Mouse (Mus musculus) embryonic facial prominence, embryonic 12.5 days (tissue): Measurements from ENCODE around the gene Tead3. TPM values are rescaled to one million over a fixed set of nuclear protein-coding genes. Genes with fewer than 3 reads are reported as not detected.
"Not testable (repeated sequence)": the region's sequence is repeated elsewhere in the genome, so short reads cannot be mapped to it uniquely, and the experiment has no call there.

Experiments
- ATAC-seq: fragments of 200-750 bp; cut with Nextera tagmentation; 2 replicates; pipeline ENCODE4 v1.8.0; 2017; ENCODE audit not compliant: insufficient number of reproducible peaks, insufficient read depth, low FRiP score, low TSS enrichment
- H3K27ac ChIP-seq: fragments of 300-500 bp; sonication (generic); 2 replicates; pipeline ENCODE4 v1.5.1; 2016; ENCODE audit warnings: mild to moderate bottlenecking
- H3K27me3 ChIP-seq: fragments of 300-500 bp; sonication (generic); 2 replicates; pipeline ENCODE4 v1.6.1; 2016; ENCODE audit warnings: mild to moderate bottlenecking, moderate library complexity
- H3K36me3 ChIP-seq: fragments of 300-500 bp; sonication (generic); 2 replicates; pipeline ENCODE4 v1.6.1; 2016; ENCODE audit warnings: mild to moderate bottlenecking
- H3K4me1 ChIP-seq: fragments of 300-500 bp; sonication (generic); 2 replicates; pipeline ENCODE4 v1.6.1; 2016
- H3K4me2 ChIP-seq: fragments of 300-500 bp; sonication (generic); replicated peaks from 2 replicates; pipeline ENCODE4 v1.6.1; 2016; ENCODE audit warnings: mild to moderate bottlenecking, moderate library complexity
- H3K4me3 ChIP-seq: fragments of 300-500 bp; sonication (generic); 2 replicates; pipeline ENCODE4 v1.5.1; 2016; ENCODE audit warnings: mild to moderate bottlenecking
- H3K9ac ChIP-seq: fragments of 300-500 bp; sonication (generic); 2 replicates; pipeline ENCODE4 v1.6.1; 2016; ENCODE audit warnings: mild to moderate bottlenecking, moderate library complexity
- H3K9me3 ChIP-seq: fragments of 300-500 bp; sonication (generic); 2 replicates; pipeline ENCODE4 v1.6.1; 2016; ENCODE audit warnings: mild to moderate bottlenecking, moderate library complexity
- WGBS: fragments of 180-500 bp; shearing (Covaris S2); methylation state at CpG from one replicate; pipeline ENCODE4 v1.1.7; 2016; 5-methylcytosine and 5-hydroxymethylcytosine counted together
- polyA plus RNA-seq: library from polyadenylated mRNA; unstranded; fragments of >200 nt; fragmentation: Nextera tagmentation; extraction: Ambion mirVana; gene quantifications from 2 replicates; pipeline ENCODE4 v1.2.1, GENCODE M21; 2016

The Tead3 gene
- polyA plus RNA-seq, 1 experiment from 2014 or later, result 17.9 TPM

DNA sequence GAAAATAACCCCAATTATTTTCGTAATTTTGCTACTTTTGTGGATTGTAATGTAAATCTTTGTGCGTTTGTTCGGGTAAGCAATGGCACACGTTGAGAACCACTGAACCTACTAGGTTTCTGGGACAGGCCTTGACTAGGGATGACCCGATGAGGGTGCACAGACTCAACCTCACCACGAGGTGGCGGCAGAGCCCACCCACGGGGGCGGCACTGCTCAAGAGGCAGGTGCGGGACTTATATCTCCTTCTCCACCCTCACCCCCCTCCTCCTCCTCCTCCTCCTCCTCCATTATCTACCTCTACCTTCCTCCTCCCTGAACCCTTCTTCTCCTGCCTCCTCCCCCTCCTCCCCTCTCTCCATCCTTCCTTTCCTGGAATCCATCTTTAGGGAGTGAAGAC lies 23.2 kb upstream of the Tead3 start:
- Histone ChIP-seq H3K9ac (no peak overlapping the region), H3K9me3 (no peaks in the 10 kb centered on the region), H3K4me3 (no peak overlapping the region), H3K36me3 (no peaks in the 10 kb centered on the region), H3K27me3 (peaks cover 24% of the 10 kb centered on the region), H3K4me2 (no peak overlapping the region), H3K4me1 (peaks cover 4% of the 10 kb centered on the region; the same call in 1 of the 2 replicates), H3K27ac (no peak overlapping the region)
- WGBS, result 14% methylated on average over 10 of the region's 10 CpGs
- ATAC-seq, result no peak

DNA sequence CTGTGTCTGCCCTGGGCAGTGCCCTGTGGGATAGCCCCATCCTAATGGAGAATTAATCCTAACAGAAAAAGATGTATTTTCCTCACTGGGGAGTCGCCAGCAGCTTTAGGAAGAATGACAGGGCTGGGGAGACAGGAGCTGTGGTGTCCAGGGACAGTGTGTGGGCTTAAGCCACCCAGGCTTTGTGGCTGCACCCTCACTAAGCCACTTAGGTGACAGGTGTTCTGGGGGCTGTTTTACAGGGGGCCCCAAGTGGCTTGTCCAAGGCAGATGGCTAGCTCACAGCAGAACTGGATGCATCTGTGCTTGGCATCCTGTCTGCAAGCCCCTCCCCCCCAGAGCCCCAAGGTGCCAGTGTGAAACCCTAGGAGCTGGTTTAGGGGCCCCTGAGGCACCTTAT lies 21.3 kb upstream of the Tead3 start:
- ATAC-seq, result no peak
- WGBS, result 73% methylated on average over 1 of the region's 1 CpGs
- no peak overlapping the region for H3K27ac ChIP-seq

DNA sequence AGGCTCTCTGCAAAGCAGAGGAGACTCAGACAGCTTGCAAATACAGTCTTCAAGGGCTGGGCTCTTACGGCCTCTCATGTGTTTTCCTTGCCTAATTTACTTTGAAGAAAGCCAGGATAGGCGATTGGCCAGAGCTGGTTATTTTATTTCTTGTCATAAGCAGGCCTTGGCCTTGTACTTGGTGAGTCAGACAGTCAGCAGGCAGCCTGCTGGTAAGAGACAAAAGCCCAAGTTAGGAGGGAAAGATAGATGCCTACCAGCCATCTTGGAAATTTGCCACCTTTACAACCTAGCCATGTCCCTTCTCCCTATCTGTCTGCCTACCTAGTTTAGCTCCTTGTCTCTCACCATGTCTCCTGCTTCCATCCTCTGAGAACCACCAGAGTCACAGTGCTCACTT lies 20.7 kb upstream of the Tead3 start:
- no peak for ATAC-seq
- Histone ChIP-seq H3K9me3 (no peaks in the 10 kb centered on the region), H3K9ac (no peak overlapping the region), H3K4me3 (no peak overlapping the region), H3K4me2 (no peak overlapping the region), H3K4me1 (peaks cover 4% of the 10 kb centered on the region; the same call in 1 of the 2 replicates), H3K36me3 (no peaks in the 10 kb centered on the region), H3K27ac (no peak overlapping the region; the same call in 1 of the 2 replicates), H3K27me3 (peaks cover 24% of the 10 kb centered on the region)
- WGBS, result 62% methylated on average over 2 of the region's 2 CpGs

More for the DNA sequence above, 21.3 kb upstream of the Tead3 start:
- no peaks in the 10 kb centered on the region for H3K36me3 ChIP-seq
- H3K4me3 ChIP-seq, result no peak overlapping the region
- no peak overlapping the region for H3K4me2 ChIP-seq
- no peak overlapping the region for H3K9ac ChIP-seq
- H3K27me3 ChIP-seq, result peaks cover 24% of the 10 kb centered on the region
- no peaks in the 10 kb centered on the region for H3K9me3 ChIP-seq
- peaks cover 4% of the 10 kb centered on the region; the same call in 1 of the 2 replicates for H3K4me1 ChIP-seq

DNA sequence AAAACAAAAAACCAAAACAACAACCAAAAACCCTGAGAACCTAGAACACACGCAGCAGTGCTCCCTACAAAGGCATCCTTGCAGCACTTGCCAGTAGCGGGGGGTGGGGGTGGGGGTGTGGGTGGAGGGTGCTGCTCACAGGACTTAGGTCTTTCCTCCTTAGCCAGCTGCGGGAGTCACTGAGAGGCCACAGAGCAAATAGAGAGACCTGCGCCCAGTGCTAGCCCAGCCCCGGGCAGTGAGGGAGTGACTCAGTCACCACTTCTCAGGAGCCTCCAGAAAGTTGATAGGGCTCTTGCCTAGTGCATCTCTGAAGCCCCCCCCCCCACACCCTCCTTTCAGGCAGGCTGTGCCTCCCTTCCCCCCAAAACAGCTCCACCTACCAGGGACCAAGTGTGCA lies 18.4 kb upstream of the Tead3 start:
- 81% methylated on average over 5 of the region's 5 CpGs for WGBS
- H3K4me3 ChIP-seq, result no peak overlapping the region
- peaks cover 9% of the 10 kb centered on the region for H3K4me1 ChIP-seq
- H3K9ac ChIP-seq, result no peak overlapping the region
- H3K9me3 ChIP-seq, result no peaks in the 10 kb centered on the region
- H3K27ac ChIP-seq, result no peak overlapping the region
- peaks cover 25% of the 10 kb centered on the region for H3K27me3 ChIP-seq
- ATAC-seq, result no peak
- no peak overlapping the region for H3K4me2 ChIP-seq
- no peaks in the 10 kb centered on the region for H3K36me3 ChIP-seq

GRCm38 (mm10) chr17:28368449-28368848 lies 17.8 kb upstream of the Tead3 start:
- no peak overlapping the region for H3K27ac ChIP-seq
- WGBS, result 4% methylated on average over 13 of the region's 13 CpGs
- peaks cover 28% of the 10 kb centered on the region for H3K27me3 ChIP-seq
- no peaks in the 10 kb centered on the region for H3K9me3 ChIP-seq
- H3K4me1 ChIP-seq, result peaks cover 15% of the 10 kb centered on the region
- H3K9ac ChIP-seq, result no peak overlapping the region
- no peak for ATAC-seq
- no peak overlapping the region for H3K4me3 ChIP-seq
- no peak overlapping the region for H3K4me2 ChIP-seq
- no peaks in the 10 kb centered on the region for H3K36me3 ChIP-seq

GRCm38 (mm10) chr17:28365122-28365521 lies 14.5 kb upstream of the Tead3 start, which contains the start of gene Tulp1:
Gene Tulp1 (minus strand): TSS chr17:28365222.
- no peaks in the 10 kb centered on the region for H3K9me3 ChIP-seq
- H3K9ac ChIP-seq, result peak within 1 kb of the TSS; percentile 49
- ATAC-seq, result no peak
- no peak within 1 kb of the TSS for H3K27ac ChIP-seq
- peak within 1 kb of the TSS; percentile 57 for H3K4me2 ChIP-seq
- H3K36me3 ChIP-seq, result no peaks in the 10 kb centered on the region
- H3K4me3 ChIP-seq, result peak within 1 kb of the TSS; percentile 32
- peaks cover 43% of the 10 kb centered on the region for H3K27me3 ChIP-seq
- 40% methylated on average over 8 of the region's 8 CpGs for WGBS
- H3K4me1 ChIP-seq, result peaks cover 28% of the 10 kb centered on the region

- Histone ChIP-seq H3K9me3 (no peaks in the 10 kb centered on the region), H3K27me3 (peaks cover 58% of the 10 kb centered on the region), H3K4me1 (peaks cover 28% of the 10 kb centered on the region), H3K9ac (peak overlapping the region; percentile 21; the same call in 1 of the 2 replicates), H3K4me2 (peak overlapping the region; percentile 57), H3K27ac (peak overlapping the region; percentile 55; the same call in 1 of the 2 replicates), H3K36me3 (no peaks in the 10 kb centered on the region), H3K4me3 (peak overlapping the region; percentile 32; the same call in 1 of the 2 replicates)
- ATAC-seq, result no peak
- 11% methylated on average over 6 of the region's 6 CpGs for WGBS
Measured at GRCm38 (mm10) chr17:28363507-28363906, 12.9 kb upstream of the Tead3 start.

DNA sequence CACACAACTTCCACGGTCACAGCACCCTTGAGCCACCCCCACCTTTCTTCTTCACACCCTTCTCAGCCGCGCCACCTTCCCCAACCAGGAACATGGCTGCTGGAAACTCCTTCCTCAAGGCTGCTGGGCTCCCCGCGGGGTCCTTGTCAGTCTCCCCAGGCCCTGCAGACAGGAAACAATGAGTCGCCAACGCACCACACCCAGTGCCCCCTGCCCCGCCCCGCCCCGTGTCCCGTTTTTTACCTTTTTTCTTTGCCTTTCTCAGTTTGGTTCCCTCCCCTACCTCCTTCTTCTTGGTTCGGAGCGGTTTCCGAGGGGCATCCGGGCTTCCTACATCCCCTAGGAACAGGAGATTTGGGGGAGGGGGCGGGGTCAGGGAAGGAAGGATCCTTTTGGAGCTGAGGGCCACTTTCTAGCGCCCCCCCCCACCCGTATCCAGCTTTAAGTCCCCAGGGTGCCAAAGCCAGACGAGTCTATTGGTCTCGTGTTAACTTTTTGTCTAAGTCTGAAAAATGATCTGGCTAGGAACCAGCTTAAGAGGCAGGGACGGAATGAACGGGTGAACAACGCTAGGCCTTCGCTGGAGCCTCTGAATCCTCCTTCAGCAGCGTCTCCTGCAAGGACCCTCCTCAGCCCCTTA lies 12.2 kb upstream of the Tead3 start:
- Histone ChIP-seq H3K9ac (peak overlapping the region; percentile 34), H3K4me1 (peaks cover 28% of the 10 kb centered on the region), H3K9me3 (no peaks in the 10 kb centered on the region), H3K27ac (peak overlapping the region; percentile 55), H3K27me3 (peaks cover 65% of the 10 kb centered on the region), H3K36me3 (no peaks in the 10 kb centered on the region), H3K4me3 (peak overlapping the region; percentile 27), H3K4me2 (peak overlapping the region; percentile 57)
- under 1% methylated on average over 25 of the region's 25 CpGs for WGBS
- no peak for ATAC-seq

GRCm38 (mm10) chr17:28361921-28362652 lies 11.5 kb upstream of the Tead3 start:
- peaks cover 68% of the 10 kb centered on the region for H3K27me3 ChIP-seq
- H3K36me3 ChIP-seq, result no peaks in the 10 kb centered on the region
- H3K9ac ChIP-seq, result peak overlapping the region; percentile 34
- H3K4me1 ChIP-seq, result peaks cover 28% of the 10 kb centered on the region
- H3K4me3 ChIP-seq, result peak overlapping the region; percentile 27
- no peak for ATAC-seq
- H3K9me3 ChIP-seq, result no peaks in the 10 kb centered on the region
- 28% methylated on average over 11 of the region's 11 CpGs for WGBS
- no peak overlapping the region for H3K27ac ChIP-seq
- peak overlapping the region; percentile 57 for H3K4me2 ChIP-seq

GRCm38 (mm10) chr17:28360531-28361277 lies 10.1 kb upstream of the Tead3 start:
- no peak overlapping the region for H3K4me3 ChIP-seq
- H3K36me3 ChIP-seq, result no peaks in the 10 kb centered on the region
- WGBS, result 80% methylated on average over 9 of the region's 9 CpGs
- peaks cover 63% of the 10 kb centered on the region for H3K27me3 ChIP-seq
- H3K4me1 ChIP-seq, result peaks cover 28% of the 10 kb centered on the region
- H3K9ac ChIP-seq, result no peak overlapping the region
- H3K27ac ChIP-seq, result no peak overlapping the region
- no peak overlapping the region for H3K4me2 ChIP-seq
- no peaks in the 10 kb centered on the region for H3K9me3 ChIP-seq
- no peak for ATAC-seq

DNA sequence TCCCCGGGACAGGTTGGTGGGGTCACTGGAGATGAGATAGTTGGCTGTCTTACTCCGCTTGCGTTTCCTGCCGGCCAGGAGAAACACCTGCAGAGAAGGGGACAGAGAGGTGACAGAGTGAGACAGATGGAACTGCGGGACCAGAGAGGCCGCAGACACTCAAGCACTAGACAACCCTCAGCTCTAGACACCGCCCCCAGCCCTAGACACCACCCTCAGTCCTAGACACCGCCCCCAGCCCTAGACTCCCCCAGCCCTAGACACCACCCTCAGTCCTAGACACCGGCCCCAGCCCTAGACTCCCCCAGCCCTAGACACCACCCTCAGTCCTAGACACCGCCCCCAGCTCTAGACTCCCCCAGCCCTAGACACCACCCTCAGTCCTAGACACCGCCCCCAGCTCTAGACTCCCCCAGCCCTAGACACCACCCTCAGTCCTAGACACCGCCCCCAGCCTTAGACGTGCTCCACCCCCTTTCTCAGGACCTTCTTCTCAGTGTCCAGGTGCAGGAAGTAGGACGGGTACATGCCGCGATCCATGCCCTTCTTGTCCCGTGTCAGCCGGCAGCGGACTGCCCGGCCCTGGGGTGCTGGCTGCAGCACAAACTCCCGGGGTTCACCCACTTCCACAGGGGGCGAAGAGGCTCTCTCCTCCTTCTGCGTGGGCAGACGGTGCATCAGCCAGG lies 8.1 kb upstream of the Tead3 start:
- 14% methylated on average over 21 of the region's 24 CpGs for WGBS
- not testable (repeated sequence) for H3K36me3 ChIP-seq, H3K27ac ChIP-seq, ATAC-seq, H3K9me3 ChIP-seq, H3K9ac ChIP-seq, H3K4me2 ChIP-seq, H3K4me3 ChIP-seq
- peaks cover 16% of the 10 kb centered on the region for H3K4me1 ChIP-seq
- H3K27me3 ChIP-seq, result peaks cover 45% of the 10 kb centered on the region
